Mouse (Mus musculus) cerebellum, adult 2 months (tissue): ENCODE measurements at regions not wholly inside any gene's neighbourhood (a gene's known extent, or its start where the extent isn't known, plus 50 kb on each side); places are given as distances from the start of the nearest gene placed in this dataset.

ENCODE experiments used
- DNase-seq, 2 experiments: peaks; one replicate each; pipeline ENCODE4 v3.0.0; 2021
- H3K27ac ChIP-seq: fragments of 200-500 bp; 2 replicates; pipeline ENCODE4 v1.5.1; 2012; ENCODE audit warnings: low read length, control low read depth, inconsistent platforms; ENCODE audit not compliant: insufficient read depth
- H3K27me3 ChIP-seq: fragments of 200-500 bp; 2 replicates; pipeline ENCODE4 v1.6.1; 2012; ENCODE audit warnings: inconsistent platforms, mild to moderate bottlenecking, low read length, moderate library complexity; ENCODE audit not compliant: control insufficient read depth, insufficient read depth
- H3K4me1 ChIP-seq: fragments of 200-500 bp; 2 replicates; pipeline ENCODE4 v1.6.1; 2011; ENCODE audit warnings: low read length; ENCODE audit not compliant: control insufficient read depth, insufficient read depth
- H3K4me3 ChIP-seq: fragments of 200-500 bp; replicated peaks from 2 replicates; pipeline ENCODE3; 2011; ENCODE audit warnings: mild to moderate bottlenecking, low read depth, low read length, control low read depth; ENCODE audit not compliant: insufficient read depth
- CTCF ChIP-seq: fragments of 200-500 bp; IDR thresholded peaks from 2 replicates; pipeline ENCODE4 v1.5.1; 2011; ENCODE audit warnings: low read depth, mild to moderate bottlenecking, control low read depth, low read length, moderate library complexity, borderline replicate concordance; ENCODE audit not compliant: insufficient read depth
- POLR2A ChIP-seq: fragments of 200-500 bp; IDR thresholded peaks from 2 replicates; pipeline ENCODE4 v1.6.1; 2011; ENCODE audit warnings: low read length, control low read depth, borderline replicate concordance; ENCODE audit not compliant: insufficient read depth
- WGBS: fragments of 180-500 bp; shearing (Covaris S2); methylation state at CpG from one replicate; pipeline ENCODE4 v1.1.7; 2018; 5-methylcytosine and 5-hydroxymethylcytosine counted together

DNA sequence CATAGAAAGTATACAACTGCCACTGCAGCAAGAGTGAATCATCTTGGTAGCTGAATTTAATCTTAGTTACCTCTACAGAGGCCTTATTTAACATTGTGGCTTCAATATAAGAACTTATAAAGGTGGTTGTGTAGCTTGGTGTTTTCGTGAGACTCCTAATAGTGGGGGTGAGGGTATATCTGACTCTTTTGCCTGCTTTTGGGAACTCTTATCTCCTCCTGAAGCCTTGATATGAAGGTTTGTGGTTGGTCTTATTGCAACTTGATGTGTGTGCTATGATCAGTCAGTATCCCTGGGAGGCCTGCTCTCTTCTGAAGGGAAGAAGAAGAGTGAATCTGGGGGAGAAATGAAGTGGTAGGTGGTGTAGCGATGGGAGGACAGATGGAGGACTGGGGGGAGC, 67.7 kb upstream of the Tab2 start:
- H3K27ac ChIP-seq: no peak overlapping the region
- TF ChIP-seq CTCF (no peak), POLR2A (no peak)
- no peak overlapping the region for H3K4me3 ChIP-seq
- no peaks in the 10 kb centered on the region; the same call in 1 of the 2 replicates for H3K27me3 ChIP-seq
- no peaks in the 10 kb centered on the region for H3K4me1 ChIP-seq
- 92% methylated on average over 2 of the region's 2 CpGs for WGBS
- DNase-seq: no peak

DNA sequence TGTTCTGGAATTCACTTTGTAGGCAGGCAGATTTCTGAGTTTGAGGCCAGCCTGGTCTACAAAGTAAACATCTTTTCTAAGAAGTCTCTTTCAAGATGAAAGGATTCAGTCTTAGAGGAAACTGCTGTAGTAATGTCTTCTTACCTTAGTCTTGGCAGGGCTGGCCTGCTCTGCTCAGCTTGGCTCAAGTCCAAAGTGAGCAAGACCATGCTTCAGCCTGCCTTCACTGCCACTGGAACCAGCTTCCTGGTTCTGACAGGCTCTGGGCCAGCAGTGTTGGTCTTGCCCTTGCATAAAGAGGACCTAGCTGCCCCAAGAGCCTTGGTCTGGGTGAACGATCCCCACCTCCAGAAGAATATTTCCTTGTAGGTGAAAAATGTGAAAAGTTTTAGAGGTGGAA, 65.9 kb upstream of the Tab2 start:
- H3K27me3 ChIP-seq: no peaks in the 10 kb centered on the region; the same call in 1 of the 2 replicates
- H3K27ac ChIP-seq: no peak overlapping the region
- no peak overlapping the region for H3K4me3 ChIP-seq
- DNase-seq: no peak
- 81% methylated on average over 1 of the region's 1 CpGs for WGBS
- TF ChIP-seq CTCF: no peak
- no peaks in the 10 kb centered on the region for H3K4me1 ChIP-seq

DNA sequence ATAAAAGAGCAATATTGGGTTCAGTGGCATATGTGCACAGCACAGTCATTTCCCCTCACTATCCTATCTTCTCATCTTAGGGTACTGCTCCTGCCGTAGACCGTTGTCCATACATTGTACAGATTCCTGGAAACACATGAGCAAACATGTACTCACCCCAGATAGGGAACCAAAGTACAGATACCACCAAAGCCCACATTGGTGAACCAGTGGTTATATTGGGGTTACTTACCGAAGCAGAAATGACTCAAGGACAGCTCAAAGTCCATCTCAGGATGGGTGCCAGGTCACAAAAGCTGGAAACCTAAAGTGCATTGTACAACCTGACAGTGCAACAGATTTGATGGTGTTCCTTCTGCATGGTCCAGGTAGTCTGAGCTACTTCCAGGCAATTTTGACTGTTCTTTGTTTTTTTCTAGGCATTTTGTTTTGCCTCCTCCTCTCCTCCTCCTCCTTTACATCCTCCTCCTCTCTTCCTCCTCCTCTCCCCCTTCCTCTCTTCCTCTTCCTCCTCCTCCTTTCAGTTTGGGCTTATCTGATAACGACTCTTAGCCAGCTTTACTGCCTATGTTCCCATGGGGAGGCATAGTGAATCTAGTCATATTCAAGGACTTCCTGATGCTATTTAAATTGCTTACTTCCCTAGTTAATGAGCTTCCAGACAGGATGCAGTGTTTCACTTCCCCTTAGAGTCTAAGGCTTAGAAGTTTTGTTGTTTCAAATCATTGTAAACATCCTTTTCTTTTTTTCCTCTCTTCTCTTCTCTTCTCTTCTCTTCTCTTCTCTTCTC, 65.1 kb upstream of the Tab2 start:
- Histone ChIP-seq H3K27ac (no peak overlapping the region), H3K4me1 (no peaks in the 10 kb centered on the region), H3K27me3 (no peaks in the 10 kb centered on the region; the same call in 1 of the 2 replicates), H3K4me3 (no peak overlapping the region)
- no peak for DNase-seq
- WGBS: 76% methylated on average over 4 of the region's 4 CpGs
- no peak for TF ChIP-seq POLR2A
- no peak for TF ChIP-seq CTCF

DNA sequence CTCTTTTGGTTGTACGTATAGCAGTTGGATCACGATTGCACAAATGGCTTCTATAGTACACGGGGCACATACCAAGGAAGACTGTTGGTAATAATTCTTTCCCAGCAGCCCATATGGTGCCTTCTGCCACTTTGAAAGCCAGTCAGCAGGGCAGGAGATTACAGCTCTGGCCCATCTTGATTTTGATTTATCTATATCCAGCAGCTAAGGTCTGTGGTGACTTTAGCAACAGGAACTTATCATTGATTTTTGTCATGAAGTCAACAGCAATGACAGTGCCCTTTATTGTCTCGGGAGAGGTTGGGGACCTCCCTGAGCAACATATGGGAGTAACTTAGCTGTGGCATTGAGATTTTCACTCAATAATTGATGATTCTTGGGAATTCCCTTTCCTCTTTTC, 64.1 kb upstream of the Tab2 start:
- Histone ChIP-seq H3K4me3 (no peak overlapping the region), H3K4me1 (no peaks in the 10 kb centered on the region), H3K27ac (no peak overlapping the region), H3K27me3 (no peaks in the 10 kb centered on the region)
- DNase-seq: no peak
- WGBS: 71% methylated on average over 4 of the region's 4 CpGs
- no peak for TF ChIP-seq CTCF
- no peak for TF ChIP-seq POLR2A

DNA sequence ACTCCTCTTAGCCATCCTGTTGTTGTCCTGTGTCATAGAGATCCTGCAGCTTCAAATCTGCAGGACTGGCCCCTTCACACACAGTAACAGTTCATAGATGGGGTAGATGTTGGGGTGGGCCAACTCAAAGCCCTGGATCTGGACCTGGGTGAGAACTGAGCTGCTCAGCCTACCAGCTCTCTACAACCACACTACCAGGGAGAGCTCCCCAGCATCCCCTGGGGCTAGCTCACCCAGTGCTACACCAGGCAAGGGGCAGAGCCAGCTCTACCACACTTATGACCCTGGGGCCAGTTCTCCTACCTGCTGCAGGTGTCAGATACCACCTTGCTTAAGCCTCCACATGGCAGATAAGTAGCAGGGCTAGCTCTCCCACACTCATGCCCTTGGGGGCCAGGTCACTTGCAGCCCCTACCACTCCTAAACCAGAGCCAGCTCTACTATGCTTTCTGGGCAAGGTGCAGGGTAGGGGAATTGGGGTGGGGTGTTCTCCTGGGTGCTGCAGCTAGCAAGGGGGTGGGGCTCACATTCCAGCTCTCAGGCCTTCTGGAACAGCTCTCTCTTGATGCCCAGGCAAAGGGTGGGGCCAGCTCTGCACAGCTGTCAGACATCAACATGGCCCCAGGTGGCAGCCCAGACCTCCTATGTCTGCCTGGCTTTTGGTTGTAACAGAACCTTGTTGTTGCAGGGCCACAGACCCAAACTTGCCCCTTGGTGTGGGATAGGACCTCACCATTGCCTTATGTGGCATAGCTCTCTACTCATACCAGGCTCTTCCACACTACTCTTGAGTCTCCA, 62.4 kb upstream of the Tab2 start:
- no peak overlapping the region for H3K4me3 ChIP-seq
- no peaks in the 10 kb centered on the region for H3K27me3 ChIP-seq
- no peak overlapping the region for H3K27ac ChIP-seq
- no peaks in the 10 kb centered on the region for H3K4me1 ChIP-seq
- TF ChIP-seq CTCF: no peak
- TF ChIP-seq POLR2A: no peak
- DNase-seq: no peak

GRCm38 (mm10) chr10:8016741-8017140, 60.7 kb upstream of the Tab2 start:
- H3K27ac ChIP-seq: no peak overlapping the region
- WGBS: 97% methylated on average over 2 of the region's 2 CpGs

DNA sequence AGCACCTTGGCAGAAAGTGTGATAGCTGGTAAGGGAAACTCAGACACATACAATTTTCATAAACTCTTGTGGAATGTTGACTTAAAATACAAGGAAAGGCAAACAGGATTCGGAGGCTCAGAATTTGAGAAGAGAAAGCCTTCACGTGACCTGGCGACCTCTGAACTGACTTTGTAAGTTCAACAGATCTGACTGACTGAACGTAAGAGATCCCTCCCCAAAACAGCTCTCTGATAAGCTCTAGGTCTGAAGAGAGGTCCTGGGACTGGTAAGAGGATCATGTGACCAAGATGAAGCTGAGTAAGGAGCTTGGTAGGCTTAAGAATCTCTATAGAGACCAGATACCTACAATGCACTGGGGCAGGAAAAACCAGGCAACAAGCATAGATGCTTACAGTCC, 55.7 kb upstream of the Tab2 start:
- WGBS: 86% methylated on average over 4 of the region's 4 CpGs
- no peak overlapping the region for H3K27ac ChIP-seq

More at GRCm38 (mm10) chr10:8016741-8017140, 60.7 kb upstream of the Tab2 start:
- TF ChIP-seq CTCF (no peak), POLR2A (no peak)
- Histone ChIP-seq H3K27me3 (no peaks in the 10 kb centered on the region), H3K4me1 (no peaks in the 10 kb centered on the region), H3K4me3 (no peak overlapping the region)
- DNase-seq: no peak

DNA sequence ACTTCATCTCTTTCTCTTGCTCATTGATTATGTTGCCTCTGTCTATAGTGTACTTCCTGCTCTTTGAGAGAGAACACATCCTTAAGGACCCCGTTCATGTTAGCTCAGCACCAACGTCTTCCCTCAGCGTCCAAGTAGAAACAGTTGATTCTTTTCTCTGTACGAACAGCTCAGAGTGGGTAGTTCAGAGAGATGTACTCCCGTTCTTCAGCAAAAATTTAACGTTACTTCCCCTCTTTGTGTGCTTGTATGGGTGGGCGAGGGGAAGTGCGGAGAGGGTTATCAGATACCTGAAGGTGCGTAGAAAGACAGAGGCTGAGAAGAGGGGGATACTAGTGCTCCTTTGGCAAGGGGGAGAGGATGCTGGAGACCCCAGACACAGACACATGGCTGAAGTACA, 55.1 kb upstream of the Tab2 start:
- H3K4me1 ChIP-seq: no peaks in the 10 kb centered on the region
- no peak overlapping the region for H3K4me3 ChIP-seq
- WGBS: 92% methylated on average over 9 of the region's 9 CpGs
- TF ChIP-seq POLR2A: no peak
- no peaks in the 10 kb centered on the region for H3K27me3 ChIP-seq
- H3K27ac ChIP-seq: no peak overlapping the region
- no peak for DNase-seq

More for the DNA sequence above, 55.7 kb upstream of the Tab2 start:
- H3K4me3 ChIP-seq: no peak overlapping the region
- TF ChIP-seq CTCF (no peak), POLR2A (no peak)
- no peaks in the 10 kb centered on the region for H3K27me3 ChIP-seq
- DNase-seq: no peak
- no peaks in the 10 kb centered on the region for H3K4me1 ChIP-seq
